Mouse (Mus musculus) leukemia stem cell, adult 10-12 weeks (primary cell): ENCODE results near the gene Wfdc9. TPM values are rescaled to one million over a fixed set of nuclear protein-coding genes. Genes with fewer than 3 reads are reported as not detected.

Experiments used
- polyA plus RNA-seq: library from polyadenylated mRNA; stranded (reverse); fragments of >175 nt; gene quantifications from 2 replicates; pipeline ENCODE4 v1.2.3, GENCODE M21; 2012; ENCODE audit warnings: low replicate concordance

Wfdc9 gene
- polyA plus RNA-seq, result not detected in 2 replicates

GRCm38 (mm10) chr2:164656483-164656882 lies at the start of gene Wfdc9:
TSS of gene Wfdc9 (minus strand) at chr2:164656583.

GRCm38 (mm10) chr2:164698201-164698600 lies 41.8 kb upstream of the Wfdc9 start, which contains the start of gene Spint4:
TSS of gene Spint4 (plus strand) at chr2:164698501.

GRCm38 (mm10) chr2:164684807-164685206 lies 28.4 kb upstream of the Wfdc9 start, which contains the start of gene Wfdc13:
TSS of gene Wfdc13 (plus strand) at chr2:164685107.

GRCm38 (mm10) chr2:164673987-164674386 lies 17.6 kb upstream of the Wfdc9 start, which contains the start of gene Wfdc11:
TSS of gene Wfdc11 (minus strand) at chr2:164674087.

GRCm38 (mm10) chr2:164655858-164656257 lies 525 bp downstream of the Wfdc9 start, which contains the start of gene Wfdc10:
TSS of gene Wfdc10 (plus strand) at chr2:164656046.

GRCm38 (mm10) chr2:164638696-164639095 lies 17.7 kb downstream of the Wfdc9 start, which contains the start of gene Wfdc16:
TSS of gene Wfdc16 (minus strand) at chr2:164638796.

GRCm38 (mm10) chr2:164613471-164613870 lies 42.9 kb downstream of the Wfdc9 start, which contains the start of the genes Wfdc6b and Wfdc8:
TSS of gene Wfdc6b (plus strand) at chr2:164613522.
TSS of gene Wfdc8 (minus strand) at chr2:164613626.

Other genes with a start within 250 kb of the Wfdc9 start
- gene Sdc4, start 212.7 kb downstream of the Wfdc9 start, polyA plus RNA-seq, result 1.4 and 10.9 TPM in 2 replicates
- gene Sys1, start 199.6 kb downstream of the Wfdc9 start, polyA plus RNA-seq, result 222 and 239 TPM in 2 replicates
- 0.17 and 0.94 TPM in 2 replicates for gene Gm20458, start 195.6 kb downstream of the Wfdc9 start, polyA plus RNA-seq
- gene Trp53tg5, start 182.9 kb downstream of the Wfdc9 start, polyA plus RNA-seq, result not detected in 2 replicates
- gene Dbndd2, start 170.5 kb downstream of the Wfdc9 start, polyA plus RNA-seq, result 15.3 and 25.0 TPM in 2 replicates
- 173 and 257 TPM in 2 replicates for gene Pigt, start 159.1 kb downstream of the Wfdc9 start, polyA plus RNA-seq
- not detected in 2 replicates for gene Wfdc2, start 94.2 kb downstream of the Wfdc9 start, polyA plus RNA-seq
- not detected in 2 replicates for gene Spint3, start 83.1 kb downstream of the Wfdc9 start, polyA plus RNA-seq
- gene Wfdc6a, start 71.1 kb downstream of the Wfdc9 start, polyA plus RNA-seq, result not detected in 2 replicates
- gene Eppin, start 63.0 kb downstream of the Wfdc9 start, polyA plus RNA-seq, result not detected in 2 replicates
- gene Wfdc6b, start 43.1 kb downstream of the Wfdc9 start, polyA plus RNA-seq, result not detected in 2 replicates
- not detected in 2 replicates for gene Wfdc8, start 43.0 kb downstream of the Wfdc9 start, polyA plus RNA-seq
- not detected in 2 replicates for gene Wfdc16, start 17.8 kb downstream of the Wfdc9 start, polyA plus RNA-seq
- not detected in 2 replicates for gene Wfdc10, start 537 bp downstream of the Wfdc9 start, polyA plus RNA-seq
- gene Wfdc11, start 17.5 kb upstream of the Wfdc9 start, polyA plus RNA-seq, result not detected in 2 replicates
- not detected in 2 replicates for gene Wfdc13, start 28.5 kb upstream of the Wfdc9 start, polyA plus RNA-seq
- not detected in 2 replicates for gene Spint4, start 41.9 kb upstream of the Wfdc9 start, polyA plus RNA-seq
- not detected in 2 replicates for gene Spint5, start 58.7 kb upstream of the Wfdc9 start, polyA plus RNA-seq
- gene Wfdc3, start 89.3 kb upstream of the Wfdc9 start, polyA plus RNA-seq, result 0.14 TPM in 1 of 2 replicates, not detected in the other
- 30.4 and 109 TPM in 2 replicates for gene Dnttip1, start 89.4 kb upstream of the Wfdc9 start, polyA plus RNA-seq
- 143 and 160 TPM in 2 replicates for gene Ube2c, start 113.3 kb upstream of the Wfdc9 start, polyA plus RNA-seq
- gene Tnnc2, start 123.4 kb upstream of the Wfdc9 start, polyA plus RNA-seq, result not detected in 2 replicates
- gene Snx21, start 129.2 kb upstream of the Wfdc9 start, polyA plus RNA-seq, result 3.9 and 10.1 TPM in 2 replicates
- 13.5 and 59.4 TPM in 2 replicates for gene Acot8, start 148.3 kb upstream of the Wfdc9 start, polyA plus RNA-seq
- gene Zswim3, start 148.5 kb upstream of the Wfdc9 start, polyA plus RNA-seq, result 0.55 and 2.0 TPM in 2 replicates
- 15.5 and 30.3 TPM in 2 replicates for gene Zswim1, start 166.1 kb upstream of the Wfdc9 start, polyA plus RNA-seq
- not detected in 2 replicates for gene Spata25, start 172.0 kb upstream of the Wfdc9 start, polyA plus RNA-seq
- gene Ctsa, start 176.3 kb upstream of the Wfdc9 start, polyA plus RNA-seq, result 21.4 and 125 TPM in 2 replicates
- 2.3 and 2.5 TPM in 2 replicates for gene Neurl2, start 176.9 kb upstream of the Wfdc9 start, polyA plus RNA-seq
- 9.3 and 14.4 TPM in 2 replicates for gene Pltp, start 201.1 kb upstream of the Wfdc9 start, polyA plus RNA-seq
- 64.8 and 66.4 TPM in 2 replicates for gene Pcif1, start 222.7 kb upstream of the Wfdc9 start, polyA plus RNA-seq